Mouse (Mus musculus): ENCODE results near the gene Atad2b. TPM values are rescaled to one million over a fixed set of nuclear protein-coding genes. Genes with fewer than 3 reads are reported as not detected.
A peak's percentile ranks its signal among the peaks of the same experiment; 100 is the strongest.

Gene Atad2b
- polyA plus RNA-seq (2015; fragmentation: Nextera tagmentation; extraction: Ambion mirVana) = 7.7 and 9.4 TPM in 2 replicates

- peak; percentile 97 for ATAC-seq
- peak within 1 kb of the TSS; percentile 98 for H3K27ac ChIP-seq
- H3K4me2 ChIP-seq (replicated peaks) = peak within 1 kb of the TSS; percentile 73
- H3K4me3 ChIP-seq (replicated peaks) = peak within 1 kb of the TSS; percentile 74
- no peaks in the 10 kb centered on the region for H3K9me3 ChIP-seq
- H3K36me3 ChIP-seq = no peaks in the 10 kb centered on the region
- WGBS = under 1% methylated on average over 89 of the region's 89 CpGs
- no peaks in the 10 kb centered on the region for H3K27me3 ChIP-seq (replicated peaks)
- H3K9ac ChIP-seq = peak within 1 kb of the TSS; percentile 100
- no peaks in the 10 kb centered on the region for H3K4me1 ChIP-seq (replicated peaks)
Observed at GRCm38 (mm10) chr12:4916994-4917804, at the start of gene Atad2b. TSS of gene Atad2b (plus strand) at chr12:4917353.

- no peak overlapping the region for H3K4me2 ChIP-seq (replicated peaks)
- H3K36me3 ChIP-seq = no peaks in the 10 kb centered on the region
- peaks cover 7% of the 10 kb centered on the region for H3K4me1 ChIP-seq (replicated peaks)
- WGBS = 83% methylated on average over 8 of the region's 8 CpGs
- H3K27me3 ChIP-seq (replicated peaks) = no peaks in the 10 kb centered on the region
- no peak for ATAC-seq
- no peaks in the 10 kb centered on the region for H3K9me3 ChIP-seq
- no peak overlapping the region for H3K9ac ChIP-seq
- no peak overlapping the region for H3K27ac ChIP-seq
- H3K4me3 ChIP-seq (replicated peaks) = no peak overlapping the region
Observed at GRCm38 (mm10) chr12:4868924-4869323, 48.2 kb upstream of the Atad2b start.

- no peak overlapping the region for H3K9ac ChIP-seq
Observed at GRCm38 (mm10) chr12:4871260-4871659, 45.9 kb upstream of the Atad2b start.

GRCm38 (mm10) chr12:4872273-4872672 is 44.9 kb upstream of the Atad2b start:
- H3K9ac ChIP-seq = no peak overlapping the region
- ATAC-seq = no peak
- H3K36me3 ChIP-seq = no peaks in the 10 kb centered on the region
- no peak overlapping the region for H3K27ac ChIP-seq
- H3K4me1 ChIP-seq (replicated peaks) = peaks cover 13% of the 10 kb centered on the region
- H3K9me3 ChIP-seq = no peaks in the 10 kb centered on the region
- no peak overlapping the region for H3K4me2 ChIP-seq (replicated peaks)
- no peak overlapping the region for H3K4me3 ChIP-seq (replicated peaks)
- WGBS = 58% methylated on average over 4 of the region's 4 CpGs
- H3K27me3 ChIP-seq (replicated peaks) = no peaks in the 10 kb centered on the region

More at GRCm38 (mm10) chr12:4871260-4871659, 45.9 kb upstream of the Atad2b start:
- Histone ChIP-seq H3K4me1 (replicated peaks) (peaks cover 13% of the 10 kb centered on the region), H3K4me2 (replicated peaks) (no peak overlapping the region), H3K27me3 (replicated peaks) (no peaks in the 10 kb centered on the region), H3K9me3 (no peaks in the 10 kb centered on the region), H3K36me3 (no peaks in the 10 kb centered on the region), H3K27ac (no peak overlapping the region), H3K4me3 (replicated peaks) (no peak overlapping the region)
- WGBS = 92% methylated on average over 5 of the region's 5 CpGs
- no peak for ATAC-seq

GRCm38 (mm10) chr12:4872983-4873477 is 44.1 kb upstream of the Atad2b start:
- Histone ChIP-seq H3K4me3 (replicated peaks) (no peak overlapping the region), H3K9me3 (no peaks in the 10 kb centered on the region), H3K27me3 (replicated peaks) (no peaks in the 10 kb centered on the region), H3K36me3 (no peaks in the 10 kb centered on the region), H3K4me1 (replicated peaks) (peaks cover 13% of the 10 kb centered on the region), H3K4me2 (replicated peaks) (no peak overlapping the region), H3K9ac (no peak overlapping the region), H3K27ac (no peak overlapping the region)
- WGBS = 69% methylated on average over 5 of the region's 5 CpGs
- no peak; the same call in 1 of the 2 replicates for ATAC-seq

GRCm38 (mm10) chr12:4873531-4873930 is 43.6 kb upstream of the Atad2b start:
- Histone ChIP-seq H3K9ac (peak overlapping the region; percentile 31; the same call in 1 of the 2 replicates), H3K4me1 (replicated peaks) (peaks cover 13% of the 10 kb centered on the region), H3K27ac (no peak overlapping the region), H3K36me3 (no peaks in the 10 kb centered on the region), H3K4me2 (replicated peaks) (peak overlapping the region; percentile 88), H3K4me3 (replicated peaks) (no peak overlapping the region), H3K9me3 (no peaks in the 10 kb centered on the region), H3K27me3 (replicated peaks) (no peaks in the 10 kb centered on the region)
- ATAC-seq = no peak
- WGBS = 73% methylated on average over 6 of the region's 6 CpGs

GRCm38 (mm10) chr12:4874161-4874927 is 42.8 kb upstream of the Atad2b start, which contains the start of gene Mfsd2b:
TSS of gene Mfsd2b (minus strand) at chr12:4874359.
- H3K36me3 ChIP-seq = no peaks in the 10 kb centered on the region
- ATAC-seq = peak; percentile 95
- H3K9ac ChIP-seq = peak within 1 kb of the TSS; percentile 31
- WGBS = 2% methylated on average over 24 of the region's 24 CpGs
- peak within 1 kb of the TSS; percentile 88 for H3K4me2 ChIP-seq (replicated peaks)
- H3K4me3 ChIP-seq (replicated peaks) = peak within 1 kb of the TSS; percentile 32
- H3K4me1 ChIP-seq (replicated peaks) = peaks cover 13% of the 10 kb centered on the region
- no peak within 1 kb of the TSS for H3K27ac ChIP-seq
- no peaks in the 10 kb centered on the region for H3K9me3 ChIP-seq
- no peaks in the 10 kb centered on the region for H3K27me3 ChIP-seq (replicated peaks)

GRCm38 (mm10) chr12:4875623-4876022 is 41.5 kb upstream of the Atad2b start:
- no peaks in the 10 kb centered on the region for H3K27me3 ChIP-seq (replicated peaks)
- no peak overlapping the region for H3K9ac ChIP-seq
- H3K27ac ChIP-seq = 0 out of 2 replicates have a peak overlapping the region, but pooled peaks have one; percentile 36
- 63% methylated on average over 8 of the region's 8 CpGs for WGBS
- peaks cover 13% of the 10 kb centered on the region for H3K4me1 ChIP-seq (replicated peaks)
- H3K4me2 ChIP-seq (replicated peaks) = no peak overlapping the region
- no peak overlapping the region for H3K4me3 ChIP-seq (replicated peaks)
- H3K9me3 ChIP-seq = no peaks in the 10 kb centered on the region
- peak; percentile 27 for ATAC-seq
- H3K36me3 ChIP-seq = no peaks in the 10 kb centered on the region

GRCm38 (mm10) chr12:4878296-4878783 is 38.8 kb upstream of the Atad2b start:
- whole genome bisulfite sequencing = 84% methylated on average over 9 of the region's 9 CpGs
- Histone ChIP-seq H3K4me3 (replicated peaks) (no peak overlapping the region), H3K36me3 (no peaks in the 10 kb centered on the region), H3K9me3 (no peaks in the 10 kb centered on the region), H3K4me1 (replicated peaks) (peaks cover 13% of the 10 kb centered on the region), H3K27me3 (replicated peaks) (no peaks in the 10 kb centered on the region), H3K9ac (no peak overlapping the region), H3K27ac (no peak overlapping the region), H3K4me2 (replicated peaks) (no peak overlapping the region)
- no peak for ATAC-seq

- H3K36me3 ChIP-seq = no peaks in the 10 kb centered on the region
- no peak overlapping the region for H3K4me3 ChIP-seq (replicated peaks)
- H3K4me2 ChIP-seq (replicated peaks) = no peak overlapping the region
- no peak overlapping the region for H3K27ac ChIP-seq
- H3K9ac ChIP-seq = no peak overlapping the region
- no peaks in the 10 kb centered on the region for H3K27me3 ChIP-seq (replicated peaks)
- no peak for ATAC-seq
- 95% methylated on average over 5 of the region's 5 CpGs for WGBS
- H3K9me3 ChIP-seq = no peaks in the 10 kb centered on the region
- peaks cover 8% of the 10 kb centered on the region; the same call in 1 of the 2 replicates for H3K4me1 ChIP-seq (replicated peaks)
Observed at GRCm38 (mm10) chr12:4879048-4879447, 38.1 kb upstream of the Atad2b start.

- Histone ChIP-seq H3K36me3 (no peaks in the 10 kb centered on the region), H3K4me2 (replicated peaks) (no peak overlapping the region), H3K9ac (no peak overlapping the region), H3K27ac (no peak overlapping the region), H3K4me1 (replicated peaks) (no peaks in the 10 kb centered on the region), H3K9me3 (no peaks in the 10 kb centered on the region), H3K27me3 (replicated peaks) (no peaks in the 10 kb centered on the region), H3K4me3 (replicated peaks) (no peak overlapping the region)
- ATAC-seq = no peak
- WGBS = 69% methylated on average over 2 of the region's 2 CpGs
Observed at GRCm38 (mm10) chr12:4882086-4882485, 35.1 kb upstream of the Atad2b start.

- no peaks in the 10 kb centered on the region for H3K9me3 ChIP-seq
- ATAC-seq = no peak
- no peaks in the 10 kb centered on the region for H3K4me1 ChIP-seq (replicated peaks)
- no peak overlapping the region for H3K27ac ChIP-seq
- no peak overlapping the region for H3K4me2 ChIP-seq (replicated peaks)
- H3K27me3 ChIP-seq (replicated peaks) = no peaks in the 10 kb centered on the region
- no peaks in the 10 kb centered on the region for H3K36me3 ChIP-seq
- no peak overlapping the region for H3K4me3 ChIP-seq (replicated peaks)
- 35% methylated on average over 1 of the region's 1 CpGs for WGBS
- H3K9ac ChIP-seq = no peak overlapping the region
Observed at GRCm38 (mm10) chr12:4885062-4885461, 32.1 kb upstream of the Atad2b start.

Data from intestine, embryonic 15.5 days (tissue).